Mouse (Mus musculus) kidney, embryonic 15.5 days (tissue): ENCODE data around the gene Pir. TPM values are rescaled to one million over a fixed set of nuclear protein-coding genes. Genes with fewer than 3 reads are reported as not detected.

Experiments
- ATAC-seq: fragments of 200-750 bp; cut with Nextera tagmentation; replicated peaks from 2 replicates; pipeline ENCODE4 v1.8.0; 2017; ENCODE audit warnings: moderate TSS enrichment; ENCODE audit not compliant: low FRiP score
- H3K27ac ChIP-seq: fragments of 300-500 bp; sonication (generic); 2 replicates; pipeline ENCODE4 v1.5.1; 2015; ENCODE audit warnings: mild to moderate bottlenecking, inconsistent platforms
- H3K27me3 ChIP-seq: fragments of 300-500 bp; sonication (generic); 2 replicates; pipeline ENCODE4 v1.6.1; 2015; ENCODE audit warnings: inconsistent platforms
- H3K36me3 ChIP-seq: fragments of 300-500 bp; sonication (generic); 2 replicates; pipeline ENCODE4 v1.6.1; 2015; ENCODE audit warnings: inconsistent platforms
- H3K4me1 ChIP-seq: fragments of 300-500 bp; sonication (generic); 2 replicates; pipeline ENCODE4 v1.6.1; 2015; ENCODE audit warnings: inconsistent platforms
- H3K4me2 ChIP-seq: fragments of 300-500 bp; sonication (generic); 2 replicates; pipeline ENCODE4 v1.6.1; 2015; ENCODE audit warnings: moderate library complexity, mild to moderate bottlenecking, inconsistent platforms
- H3K4me3 ChIP-seq: fragments of 300-500 bp; sonication (generic); replicated peaks from 2 replicates; pipeline ENCODE4 v1.5.1; 2015; ENCODE audit warnings: mild to moderate bottlenecking, inconsistent platforms
- H3K9ac ChIP-seq: fragments of 300-500 bp; sonication (generic); 2 replicates; pipeline ENCODE4 v1.6.1; 2015; ENCODE audit warnings: mild to moderate bottlenecking, inconsistent platforms
- H3K9me3 ChIP-seq: fragments of 300-500 bp; sonication (generic); replicated peaks from 2 replicates; pipeline ENCODE4 v1.6.1; 2016; ENCODE audit warnings: inconsistent platforms
- WGBS: fragments of 180-500 bp; shearing (Covaris S2); methylation state at CpG from one replicate; pipeline ENCODE4 v1.1.7; 2015; ENCODE audit warnings: mixed read lengths; 5-methylcytosine and 5-hydroxymethylcytosine counted together
- polyA plus RNA-seq: library from polyadenylated mRNA; unstranded; fragments of >200 nt; fragmentation: Nextera tagmentation; extraction: Ambion mirVana; gene quantifications from 2 replicates; pipeline ENCODE4 v1.2.1, GENCODE M21; 2015

Pir gene
- polyA plus RNA-seq, 1 experiment from 2014 or later, result 10.9 TPM

DNA sequence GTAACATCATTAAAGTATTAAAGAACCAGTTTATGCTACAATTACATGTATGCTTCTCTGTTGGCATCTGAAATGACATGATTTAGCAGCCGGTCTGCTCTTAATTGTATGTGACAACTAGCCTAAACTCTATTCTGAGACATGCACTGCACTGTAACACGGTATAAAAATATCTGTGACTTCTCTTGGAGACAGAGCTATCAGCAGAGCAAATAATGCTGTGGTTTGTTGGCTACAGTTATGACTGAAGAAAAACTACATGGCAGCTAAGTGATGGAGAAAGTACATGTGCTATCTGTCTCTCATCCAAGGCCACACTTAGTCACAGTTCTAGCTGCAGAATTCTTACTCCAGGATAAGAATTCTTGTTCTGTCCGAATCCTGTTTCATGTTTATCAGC is 79.8 kb downstream of the Pir start:
- no peak for ATAC-seq
- H3K9ac ChIP-seq, result no peak overlapping the region
- H3K27ac ChIP-seq, result no peak overlapping the region
- H3K36me3 ChIP-seq, result no peaks in the 10 kb centered on the region
- 65% methylated on average over 3 of the region's 3 CpGs for WGBS
- H3K27me3 ChIP-seq, result 0 out of 2 replicates have a peak, but pooled peaks cover 4% of the 10 kb centered on the region
- H3K4me2 ChIP-seq, result no peak overlapping the region
- no peaks in the 10 kb centered on the region for H3K4me1 ChIP-seq
- no peak overlapping the region for H3K4me3 ChIP-seq
- H3K9me3 ChIP-seq, result no peaks in the 10 kb centered on the region

DNA sequence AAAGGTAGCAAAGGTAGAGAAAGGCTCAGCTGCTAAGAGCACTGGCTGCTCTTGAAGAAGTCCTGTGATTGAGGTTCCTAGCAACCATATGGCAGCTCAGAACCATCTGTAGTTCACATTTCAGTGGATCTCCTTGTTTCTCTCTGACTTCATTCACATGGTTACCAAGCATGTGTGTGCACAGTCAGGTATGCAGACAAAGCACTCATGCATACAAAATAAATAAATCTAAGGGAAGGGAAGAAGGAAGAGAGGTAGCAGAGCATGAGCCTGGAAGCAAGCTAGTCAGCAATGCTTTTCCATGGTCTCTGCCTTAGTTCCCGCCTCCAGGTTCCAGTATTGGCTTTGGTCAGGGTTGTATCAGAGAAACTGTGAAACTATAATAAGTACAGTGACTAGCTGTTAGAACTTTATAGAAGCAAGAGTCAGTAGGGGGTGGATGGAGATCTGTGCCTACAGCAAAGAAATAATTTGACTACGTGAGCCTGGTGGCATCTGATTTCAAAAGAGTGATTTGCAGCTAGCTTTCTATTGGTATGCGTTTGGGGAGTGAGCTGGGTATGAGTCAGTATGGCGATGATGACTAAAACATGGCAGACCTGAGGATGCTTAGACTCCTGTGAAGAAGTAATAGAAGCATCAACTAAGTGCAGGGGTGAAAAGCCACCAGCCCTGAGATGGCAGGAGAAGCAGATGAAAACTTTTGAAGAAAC is 96.1 kb downstream of the Pir start:
- 0 out of 2 replicates have a peak overlapping the region, but pooled peaks have one; percentile 51 for H3K27ac ChIP-seq
- H3K27me3 ChIP-seq, result peaks cover 3% of the 10 kb centered on the region; the same call in 1 of the 2 replicates
- H3K4me2 ChIP-seq, result no peak overlapping the region
- no peaks in the 10 kb centered on the region for H3K36me3 ChIP-seq
- no peaks in the 10 kb centered on the region for H3K9me3 ChIP-seq
- peak; percentile 71 for ATAC-seq
- H3K4me1 ChIP-seq, result 0 out of 2 replicates have a peak, but pooled peaks cover 3% of the 10 kb centered on the region
- no peak overlapping the region for H3K4me3 ChIP-seq
- no peak overlapping the region for H3K9ac ChIP-seq
- WGBS, result 75% methylated on average over 4 of the region's 4 CpGs

GRCm38 (mm10) chrX:164370576-164370975 is 101.4 kb downstream of the Pir start:
- ATAC-seq, result no peak
- 58% methylated on average over 3 of the region's 3 CpGs for WGBS
- no peak overlapping the region for H3K9ac ChIP-seq

GRCm38 (mm10) chrX:164373081-164373480 is 103.9 kb downstream of the Pir start, which contains the start of gene Vegfd:
TSS of gene Vegfd (plus strand) at chrX:164373378.
- 36% methylated on average over 3 of the region's 3 CpGs for WGBS
- Histone ChIP-seq H3K9ac (no peak within 1 kb of the TSS), H3K4me2 (peak within 1 kb of the TSS; percentile 16; the same call in 1 of the 2 replicates), H3K4me3 (peak within 1 kb of the TSS; percentile 21), H3K36me3 (no peaks in the 10 kb centered on the region), H3K9me3 (no peaks in the 10 kb centered on the region), H3K27ac (peak within 1 kb of the TSS; percentile 66), H3K4me1 (no peaks in the 10 kb centered on the region), H3K27me3 (peaks cover 15% of the 10 kb centered on the region; the same call in 1 of the 2 replicates)
- no peak for ATAC-seq

More at GRCm38 (mm10) chrX:164370576-164370975, 101.4 kb downstream of the Pir start:
- Histone ChIP-seq H3K27ac (0 out of 2 replicates have a peak overlapping the region, but pooled peaks have one; percentile 51), H3K4me2 (no peak overlapping the region), H3K27me3 (0 out of 2 replicates have a peak, but pooled peaks cover 13% of the 10 kb centered on the region), H3K36me3 (no peaks in the 10 kb centered on the region), H3K9me3 (no peaks in the 10 kb centered on the region), H3K4me3 (no peak overlapping the region), H3K4me1 (no peaks in the 10 kb centered on the region)

DNA sequence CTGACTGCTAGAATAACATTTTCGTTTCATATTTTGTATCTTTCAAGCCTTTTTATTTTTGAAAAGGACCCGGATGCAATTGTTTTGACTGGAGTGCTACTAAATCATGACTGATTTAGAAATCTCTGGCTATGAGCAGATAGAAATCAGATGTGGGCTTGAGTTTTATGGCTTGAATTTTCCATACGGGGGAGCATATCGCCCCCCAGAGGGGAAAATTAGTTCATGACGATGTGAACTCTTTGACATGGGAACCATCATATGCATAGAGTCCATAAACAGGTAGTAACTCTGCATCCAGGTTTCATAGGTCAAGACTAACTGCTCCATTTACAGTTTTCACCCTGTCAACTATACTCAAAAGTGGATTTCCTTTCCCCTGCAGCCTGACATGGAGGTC is 105.4 kb downstream of the Pir start:
- no peak for ATAC-seq

DNA sequence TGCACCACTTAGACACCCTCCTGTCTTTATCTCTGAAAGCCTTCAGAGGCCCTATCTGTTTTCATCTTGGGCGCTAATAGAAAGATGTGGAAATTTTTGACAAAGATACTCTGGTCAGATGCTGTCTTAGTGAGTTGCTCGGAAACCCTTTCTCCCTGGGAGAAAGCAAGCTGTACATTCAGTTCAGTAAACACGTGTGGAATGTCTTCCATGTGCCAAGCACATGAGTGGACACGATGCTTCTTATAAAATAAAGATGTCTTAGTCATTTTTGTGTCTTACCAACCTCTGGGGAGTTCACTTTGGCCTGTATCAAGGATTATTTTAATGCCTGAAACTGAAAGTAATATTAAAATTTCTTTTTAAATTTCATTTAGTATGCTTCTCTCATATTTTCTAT is 110.5 kb downstream of the Pir start:
- Histone ChIP-seq H3K4me3 (no peak overlapping the region), H3K4me1 (no peaks in the 10 kb centered on the region), H3K27me3 (peaks cover 36% of the 10 kb centered on the region), H3K27ac (no peak overlapping the region), H3K9ac (no peak overlapping the region), H3K9me3 (no peaks in the 10 kb centered on the region), H3K4me2 (no peak overlapping the region), H3K36me3 (no peaks in the 10 kb centered on the region)
- 78% methylated on average over 4 of the region's 4 CpGs for WGBS
- ATAC-seq, result no peak

More for the DNA sequence above, 105.4 kb downstream of the Pir start:
- 48% methylated on average over 5 of the region's 5 CpGs for WGBS
- H3K4me3 ChIP-seq, result peak overlapping the region; percentile 21
- peak overlapping the region; percentile 22; the same call in 1 of the 2 replicates for H3K4me2 ChIP-seq
- peaks cover 21% of the 10 kb centered on the region for H3K27me3 ChIP-seq
- H3K9ac ChIP-seq, result no peak overlapping the region
- no peaks in the 10 kb centered on the region for H3K4me1 ChIP-seq
- H3K9me3 ChIP-seq, result no peaks in the 10 kb centered on the region
- H3K27ac ChIP-seq, result no peak overlapping the region
- H3K36me3 ChIP-seq, result no peaks in the 10 kb centered on the region

GRCm38 (mm10) chrX:164381618-164382408 is 112.6 kb downstream of the Pir start:
- Histone ChIP-seq H3K9me3 (no peaks in the 10 kb centered on the region), H3K27ac (peak overlapping the region; percentile 74), H3K27me3 (peaks cover 25% of the 10 kb centered on the region), H3K36me3 (no peaks in the 10 kb centered on the region), H3K4me2 (peak overlapping the region; percentile 70), H3K4me3 (peak overlapping the region; percentile 40), H3K9ac (no peak overlapping the region), H3K4me1 (no peaks in the 10 kb centered on the region)
- 25% methylated on average over 32 of the region's 33 CpGs for WGBS
- peak; percentile 98 for ATAC-seq

GRCm38 (mm10) chrX:164394091-164394490 is 124.9 kb downstream of the Pir start:
- no peaks in the 10 kb centered on the region for H3K4me1 ChIP-seq
- H3K27me3 ChIP-seq, result peaks cover 7% of the 10 kb centered on the region; the same call in 1 of the 2 replicates
- ATAC-seq, result no peak
- H3K9me3 ChIP-seq, result no peaks in the 10 kb centered on the region
- no peak overlapping the region for H3K4me3 ChIP-seq
- H3K36me3 ChIP-seq, result no peaks in the 10 kb centered on the region
- no peak overlapping the region for H3K4me2 ChIP-seq
- no peak overlapping the region for H3K27ac ChIP-seq
- no peak overlapping the region for H3K9ac ChIP-seq
- 77% methylated on average over 4 of the region's 4 CpGs for WGBS

- ATAC-seq, result no peak
- Histone ChIP-seq H3K9me3 (no peaks in the 10 kb centered on the region), H3K9ac (no peak overlapping the region), H3K36me3 (no peaks in the 10 kb centered on the region), H3K4me3 (no peak overlapping the region), H3K27ac (no peak overlapping the region), H3K4me1 (no peaks in the 10 kb centered on the region), H3K4me2 (no peak overlapping the region), H3K27me3 (peaks cover 7% of the 10 kb centered on the region; the same call in 1 of the 2 replicates)
- 62% methylated on average over 3 of the region's 3 CpGs for WGBS
Observed at GRCm38 (mm10) chrX:164398456-164398855, 129.3 kb downstream of the Pir start.

DNA sequence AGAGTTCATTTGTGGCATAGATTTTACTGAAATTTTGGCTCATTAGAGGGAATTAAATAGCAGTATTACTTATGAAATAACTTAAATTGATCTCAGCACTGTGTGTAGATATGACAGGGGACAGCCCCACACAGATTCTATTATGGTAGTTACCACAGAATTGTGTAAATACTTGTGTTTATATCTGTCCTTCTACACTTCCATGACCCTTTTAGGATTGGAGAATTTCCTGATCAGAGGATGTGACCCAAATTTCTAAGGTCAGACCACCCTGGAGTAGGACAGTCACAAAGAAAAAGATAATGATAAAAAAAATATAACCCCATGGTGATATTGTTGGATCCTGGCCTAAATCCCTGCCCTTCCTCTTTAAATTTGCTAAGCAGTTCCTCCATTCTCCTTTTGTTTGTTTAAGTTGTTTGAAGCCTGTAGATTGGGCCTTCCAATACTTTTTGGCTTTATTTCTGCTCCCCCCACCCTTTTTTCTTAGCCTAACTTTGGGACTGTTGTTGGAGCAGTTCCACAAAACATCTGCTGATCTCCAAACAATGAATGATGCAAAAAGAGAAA is 136.0 kb downstream of the Pir start:
- Histone ChIP-seq H3K9ac (no peak overlapping the region), H3K4me3 (no peak overlapping the region), H3K9me3 (no peaks in the 10 kb centered on the region), H3K4me1 (no peaks in the 10 kb centered on the region), H3K36me3 (no peaks in the 10 kb centered on the region), H3K27me3 (peaks cover 12% of the 10 kb centered on the region), H3K27ac (no peak overlapping the region), H3K4me2 (no peak overlapping the region)
- no peak for ATAC-seq

DNA sequence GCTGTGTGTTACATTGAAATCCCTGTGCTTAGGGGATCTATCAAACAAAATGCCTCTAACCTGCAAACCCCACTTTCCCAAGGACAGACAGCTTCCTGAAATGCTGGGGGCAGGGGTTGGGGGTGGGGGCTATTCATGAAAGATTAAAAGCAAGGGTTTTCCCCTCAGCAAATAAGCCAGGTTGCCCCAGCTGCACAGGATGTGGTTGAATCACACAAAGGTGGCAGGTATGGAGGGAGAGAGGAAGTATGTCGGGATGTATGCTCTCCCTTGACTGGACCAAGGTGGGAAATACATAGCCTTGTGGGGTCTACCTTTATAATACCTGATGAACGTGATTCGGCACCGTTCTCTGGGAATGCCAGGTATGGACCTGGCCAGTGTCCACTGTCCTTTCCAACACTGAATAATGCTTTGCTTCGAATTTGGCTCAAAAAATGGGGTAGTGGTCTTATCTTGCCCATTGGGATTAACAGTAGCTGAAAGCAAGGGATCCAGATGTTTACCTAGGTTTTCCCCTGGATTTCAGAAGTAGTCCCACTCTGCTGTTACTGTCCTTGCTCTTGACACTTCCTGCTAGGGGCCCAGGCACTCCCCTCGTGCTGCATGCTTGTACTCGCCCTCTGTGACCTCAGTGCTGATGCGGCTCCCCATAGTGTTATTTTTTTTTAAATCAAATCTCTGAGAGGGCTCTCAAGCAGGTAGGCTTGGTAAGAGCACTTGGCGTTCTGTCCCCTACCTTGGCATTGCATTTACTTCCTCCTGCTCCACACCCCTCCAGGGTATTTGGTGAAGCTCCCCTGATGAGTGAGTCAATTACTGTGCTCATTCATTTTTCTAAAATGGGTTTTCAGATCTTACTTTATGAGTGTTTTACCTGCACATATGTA is 137.2 kb downstream of the Pir start:
- H3K36me3 ChIP-seq, result no peaks in the 10 kb centered on the region
- H3K27ac ChIP-seq, result no peak overlapping the region
- no peaks in the 10 kb centered on the region for H3K4me1 ChIP-seq
- H3K9ac ChIP-seq, result no peak overlapping the region
- H3K4me3 ChIP-seq, result no peak overlapping the region
- 73% methylated on average over 9 of the region's 9 CpGs for WGBS
- no peak for ATAC-seq
- H3K27me3 ChIP-seq, result peaks cover 12% of the 10 kb centered on the region
- H3K9me3 ChIP-seq, result no peaks in the 10 kb centered on the region
- H3K4me2 ChIP-seq, result no peak overlapping the region
